Mouse (Mus musculus) testis, adult 2 months (tissue): ENCODE measurements around the gene Psors1c2. TPM values are rescaled to one million over a fixed set of nuclear protein-coding genes. Genes with fewer than 3 reads are reported as not detected.

Experiments used
- H3K27ac ChIP-seq: fragments of 200-500 bp; 2 replicates; pipeline ENCODE4 v1.5.1; 2012; ENCODE audit warnings: low read depth, low read length; ENCODE audit not compliant: control insufficient read depth, insufficient read depth
- H3K27me3 ChIP-seq: fragments of 200-500 bp; 2 replicates; pipeline ENCODE4 v1.6.1; 2012; ENCODE audit warnings: mild to moderate bottlenecking, low read length, moderate library complexity; ENCODE audit not compliant: control insufficient read depth, insufficient read depth
- H3K36me3 ChIP-seq: fragments of 200-500 bp; 2 replicates; pipeline ENCODE4 v1.6.1; 2012; ENCODE audit warnings: mild to moderate bottlenecking, low read length; ENCODE audit not compliant: control insufficient read depth, insufficient read depth
- H3K4me1 ChIP-seq: fragments of 200-500 bp; 2 replicates; pipeline ENCODE4 v1.6.1; 2012; ENCODE audit warnings: low read length; ENCODE audit not compliant: control insufficient read depth, insufficient read depth
- H3K4me3 ChIP-seq: fragments of 200-500 bp; 2 replicates; pipeline ENCODE4 v1.5.1; 2012; ENCODE audit warnings: low read depth, mild to moderate bottlenecking, low read length, moderate library complexity, mixed read lengths; ENCODE audit not compliant: control insufficient read depth
- CTCF ChIP-seq: fragments of 200-500 bp; IDR thresholded peaks from 2 replicates; pipeline ENCODE4 v1.5.1; 2012; ENCODE audit warnings: low read depth, mild to moderate bottlenecking, inconsistent platforms, low read length, moderate library complexity; ENCODE audit not compliant: control insufficient read depth, insufficient read depth, insufficient replicate concordance
- POLR2A ChIP-seq: fragments of 200-500 bp; IDR thresholded peaks from 2 replicates; pipeline ENCODE4 v1.6.1; 2012; ENCODE audit warnings: low read depth, mild to moderate bottlenecking, inconsistent platforms, low read length, moderate library complexity; ENCODE audit not compliant: control insufficient read depth
- polyA plus RNA-seq: library from polyadenylated mRNA; depleted of rRNA; stranded (reverse); fragments of >200 nt; gene quantifications from 2 replicates; pipeline ENCODE4 v1.2.3, GENCODE M21; 2012

Gene Psors1c2
- polyA plus RNA-seq, 1 experiment, result 2.5 TPM

DNA sequence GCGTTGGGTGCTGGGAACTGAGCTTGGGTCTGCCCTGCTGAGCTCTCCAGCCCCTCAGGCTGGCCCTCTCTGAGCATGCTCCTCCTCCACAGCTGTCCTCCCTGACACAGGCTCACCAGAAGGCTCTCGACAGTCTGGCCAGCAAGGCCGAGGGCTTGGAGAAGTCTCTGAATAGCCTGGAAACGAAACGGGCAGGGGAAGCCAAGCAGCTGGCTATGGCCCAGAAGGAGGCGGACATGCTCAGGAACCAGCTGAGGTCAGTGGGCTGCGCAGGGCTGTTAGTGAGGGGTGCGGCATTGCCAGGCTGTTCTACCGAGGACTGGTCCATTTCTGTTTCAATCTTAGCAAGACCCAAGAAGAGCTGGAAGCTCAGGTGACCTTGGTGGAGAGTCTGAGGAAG, 8.6 kb upstream of the Psors1c2 start:
- TF ChIP-seq POLR2A (no peak), CTCF (no peak)
- Histone ChIP-seq H3K27me3 (no peaks in the 10 kb centered on the region), H3K4me3 (no peak overlapping the region), H3K4me1 (no peaks in the 10 kb centered on the region; the same call in 1 of the 2 replicates), H3K36me3 (no peaks in the 10 kb centered on the region), H3K27ac (no peak overlapping the region)

GRCm38 (mm10) chr17:35526644-35527043, 6.4 kb upstream of the Psors1c2 start:
- Histone ChIP-seq H3K4me3 (no peak overlapping the region), H3K36me3 (no peaks in the 10 kb centered on the region; the same call in 1 of the 2 replicates), H3K27me3 (no peaks in the 10 kb centered on the region)

GRCm38 (mm10) chr17:35532360-35532759, 641 bp upstream of the Psors1c2 start:
- Histone ChIP-seq H3K4me3 (no peak overlapping the region), H3K27me3 (no peaks in the 10 kb centered on the region), H3K4me1 (no peaks in the 10 kb centered on the region), H3K27ac (no peak overlapping the region), H3K36me3 (no peaks in the 10 kb centered on the region; the same call in 1 of the 2 replicates)
- no peak for TF ChIP-seq POLR2A
- no peak for TF ChIP-seq CTCF

More at GRCm38 (mm10) chr17:35526644-35527043, 6.4 kb upstream of the Psors1c2 start:
- no peak for TF ChIP-seq POLR2A
- TF ChIP-seq CTCF, result no peak
- H3K27ac ChIP-seq, result no peak overlapping the region
- no peaks in the 10 kb centered on the region for H3K4me1 ChIP-seq

DNA sequence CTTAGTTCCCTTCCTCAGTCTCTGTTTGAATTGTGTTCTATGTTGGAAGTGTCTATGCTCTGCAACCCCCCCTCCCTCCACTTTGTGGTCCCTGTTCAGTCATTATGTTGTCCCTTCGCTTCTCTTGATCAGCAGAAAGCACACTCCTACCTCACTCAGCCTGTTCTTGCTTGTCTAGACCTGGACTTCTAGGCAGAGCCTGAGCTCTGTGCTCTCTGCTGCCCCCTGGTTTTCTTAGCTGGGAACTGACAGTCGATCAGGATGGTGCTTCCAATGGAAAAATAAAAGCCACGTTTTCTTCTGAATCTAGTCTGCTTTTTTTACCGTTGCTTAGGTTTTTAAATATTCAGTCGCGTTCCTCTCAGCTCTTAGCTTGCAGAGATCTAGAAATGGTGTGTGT, 1.3 kb downstream of the Psors1c2 start:
- Histone ChIP-seq H3K36me3 (no peaks in the 10 kb centered on the region; the same call in 1 of the 2 replicates), H3K27ac (no peak overlapping the region), H3K4me3 (no peak overlapping the region), H3K4me1 (no peaks in the 10 kb centered on the region), H3K27me3 (no peaks in the 10 kb centered on the region)
- no peak for TF ChIP-seq POLR2A
- peak; percentile 76; the same call in 1 of the 2 replicates for TF ChIP-seq CTCF

DNA sequence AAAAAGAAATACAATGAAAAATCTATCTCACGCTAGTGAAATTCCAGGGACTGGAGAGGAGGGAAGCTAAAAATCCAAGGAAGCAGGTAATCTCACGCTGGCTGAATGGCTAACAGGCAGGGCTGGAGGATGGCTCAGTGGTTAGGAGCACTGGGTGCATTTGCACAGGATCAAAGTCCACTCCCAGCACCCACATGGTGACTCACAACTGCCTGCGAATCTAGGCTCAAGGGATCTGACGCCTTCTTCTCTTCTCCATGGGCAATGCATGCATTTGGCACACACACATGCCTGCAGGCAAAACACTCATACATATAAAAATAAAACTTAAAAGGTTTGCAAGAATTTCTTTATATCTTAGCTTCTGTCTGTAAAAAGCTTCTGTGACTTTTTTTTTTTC, 4.4 kb downstream of the Psors1c2 start:
- Histone ChIP-seq H3K4me3 (no peak overlapping the region), H3K27ac (no peak overlapping the region), H3K27me3 (no peaks in the 10 kb centered on the region), H3K4me1 (no peaks in the 10 kb centered on the region), H3K36me3 (no peaks in the 10 kb centered on the region)
- TF ChIP-seq POLR2A (no peak), CTCF (no peak)

GRCm38 (mm10) chr17:35538476-35538875, 5.5 kb downstream of the Psors1c2 start:
- TF ChIP-seq CTCF, result no peak
- TF ChIP-seq POLR2A, result no peak
- Histone ChIP-seq H3K4me1 (no peaks in the 10 kb centered on the region), H3K27ac (no peak overlapping the region), H3K27me3 (no peaks in the 10 kb centered on the region), H3K36me3 (no peaks in the 10 kb centered on the region), H3K4me3 (no peak overlapping the region)

DNA sequence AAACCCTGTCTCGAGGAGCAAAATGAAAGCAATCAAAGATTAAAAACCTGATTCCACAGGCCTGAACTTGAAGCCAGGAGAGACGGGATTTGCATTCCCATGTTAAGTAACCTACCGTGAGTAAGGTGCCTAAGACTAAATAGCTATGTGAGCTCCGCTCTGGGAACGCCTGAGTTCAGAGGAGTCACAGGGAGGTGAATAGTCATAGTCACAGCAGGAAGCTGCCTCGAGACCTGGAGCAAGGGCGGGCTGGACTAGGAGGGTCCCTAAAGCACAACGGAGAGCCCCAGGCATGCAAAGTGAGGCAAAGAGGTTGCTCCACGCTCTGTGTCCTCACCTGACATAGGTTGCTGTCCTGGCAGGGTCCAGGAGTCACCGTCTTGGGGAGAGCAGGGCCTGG, 6.5 kb downstream of the Psors1c2 start:
- Histone ChIP-seq H3K27me3 (no peaks in the 10 kb centered on the region), H3K36me3 (no peaks in the 10 kb centered on the region), H3K4me1 (no peaks in the 10 kb centered on the region), H3K27ac (no peak overlapping the region), H3K4me3 (no peak overlapping the region)
- no peak for TF ChIP-seq POLR2A
- no peak for TF ChIP-seq CTCF
